Mouse (Mus musculus) embryonic facial prominence, embryonic 11.5 days (tissue): ENCODE measurements around the gene Babam2. TPM values are rescaled to one million over a fixed set of nuclear protein-coding genes. Genes with fewer than 3 reads are reported as not detected.

ENCODE experiments used
- ATAC-seq: fragments of 200-750 bp; cut with Nextera tagmentation; replicated peaks from 2 replicates; pipeline ENCODE4 v1.8.0; 2017; ENCODE audit warnings: low read depth; ENCODE audit not compliant: insufficient number of reproducible peaks, low FRiP score, low TSS enrichment
- DNase-seq: peaks from one replicate; pipeline ENCODE4 v3.0.0-alpha.2; 2015; ENCODE audit warnings: low spot score
- H3K27ac ChIP-seq: fragments of 300-500 bp; sonication (generic); replicated peaks from 2 replicates; pipeline ENCODE4 v1.5.1; 2014; ENCODE audit warnings: mild to moderate bottlenecking, low read depth, low read length, control low read depth
- H3K27me3 ChIP-seq: fragments of 300-500 bp; sonication (generic); 2 replicates; pipeline ENCODE4 v1.6.1; 2014; ENCODE audit warnings: mild to moderate bottlenecking, low read length, moderate library complexity, mixed read lengths; ENCODE audit not compliant: control insufficient read depth, insufficient read depth
- H3K36me3 ChIP-seq: fragments of 300-500 bp; sonication (generic); replicated peaks from 2 replicates; pipeline ENCODE4 v1.6.1; 2014; ENCODE audit warnings: low read depth, mild to moderate bottlenecking, low read length, moderate library complexity, mixed read lengths; ENCODE audit not compliant: control insufficient read depth, insufficient read depth
- H3K4me1 ChIP-seq: fragments of 300-500 bp; sonication (generic); 2 replicates; pipeline ENCODE4 v1.6.1; 2014; ENCODE audit warnings: low read length, mixed read lengths; ENCODE audit not compliant: control insufficient read depth, insufficient read depth
- H3K4me2 ChIP-seq: fragments of 300-500 bp; sonication (generic); 2 replicates; pipeline ENCODE4 v1.6.1; 2014; ENCODE audit warnings: low read depth, mild to moderate bottlenecking, control low read depth, low read length, moderate library complexity
- H3K4me3 ChIP-seq: fragments of 300-500 bp; sonication (generic); 2 replicates; pipeline ENCODE4 v1.5.1; 2014; ENCODE audit warnings: low read depth, low read length, control low read depth
- H3K9ac ChIP-seq: fragments of 300-500 bp; sonication (generic); replicated peaks from 2 replicates; pipeline ENCODE4 v1.6.1; 2014; ENCODE audit warnings: mild to moderate bottlenecking, control low read depth, low read length
- H3K9me3 ChIP-seq: fragments of 300-500 bp; sonication (generic); replicated peaks from 2 replicates; pipeline ENCODE4 v1.6.1; 2016; ENCODE audit warnings: mild to moderate bottlenecking, low read length, inconsistent platforms, mixed read lengths; ENCODE audit not compliant: control insufficient read depth
- WGBS: fragments of 180-500 bp; shearing (Covaris S2); extraction: QIAGEN DNeasy Blood & Tissue Kit; methylation state at CpG from one replicate; pipeline ENCODE4 v1.1.7; 2014; 5-methylcytosine and 5-hydroxymethylcytosine counted together
- polyA plus RNA-seq: library from polyadenylated mRNA; unstranded; fragments of >200 nt; fragmentation: Nextera tagmentation; extraction: Ambion mirVana; gene quantifications from 2 replicates; pipeline ENCODE4 v1.2.1, GENCODE M21; 2014

The Babam2 gene
- polyA plus RNA-seq, 1 experiment from 2014 or later, result 38.8 TPM

GRCm38 (mm10) chr5:31880457-31880856 is 183.0 kb downstream of the Babam2 start:
- no peak overlapping the region for H3K4me2 ChIP-seq
- H3K27me3 ChIP-seq, result no peaks in the 10 kb centered on the region
- ATAC-seq (no peak), DNase-seq (no peak)
- H3K9ac ChIP-seq, result no peak overlapping the region
- no peaks in the 10 kb centered on the region for H3K4me1 ChIP-seq
- H3K36me3 ChIP-seq, result no peaks in the 10 kb centered on the region
- WGBS, result 78% methylated on average over 2 of the region's 2 CpGs
- H3K27ac ChIP-seq, result no peak overlapping the region
- no peak overlapping the region for H3K4me3 ChIP-seq
- no peaks in the 10 kb centered on the region for H3K9me3 ChIP-seq

DNA sequence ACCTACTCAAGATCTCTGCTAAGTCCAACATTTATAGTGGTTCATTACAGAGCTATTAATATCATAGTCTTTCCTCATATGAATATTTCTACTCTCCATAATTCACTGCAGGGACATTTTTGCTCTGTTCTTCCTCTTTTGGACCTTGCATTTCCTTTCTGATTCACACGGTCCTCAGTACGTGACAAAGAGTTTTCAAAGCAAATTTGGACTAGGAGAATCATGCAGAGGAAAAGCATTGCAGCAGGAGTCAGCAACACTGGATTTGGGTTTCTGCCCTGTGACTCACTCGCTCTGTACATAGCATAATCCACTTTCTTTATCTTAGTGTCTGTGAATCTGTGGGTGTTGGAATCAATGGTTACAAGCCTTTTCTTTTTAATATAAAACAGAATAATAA is 184.8 kb downstream of the Babam2 start:
- DNase-seq, result no peak
- no peaks in the 10 kb centered on the region for H3K4me1 ChIP-seq

GRCm38 (mm10) chr5:31884962-31885361 is 187.5 kb downstream of the Babam2 start:
- WGBS, result 75% methylated on average over 4 of the region's 4 CpGs
- no peaks in the 10 kb centered on the region for H3K36me3 ChIP-seq
- H3K27ac ChIP-seq, result no peak overlapping the region
- H3K4me2 ChIP-seq, result no peak overlapping the region
- DNase-seq (no peak), ATAC-seq (no peak)
- H3K27me3 ChIP-seq, result no peaks in the 10 kb centered on the region
- no peaks in the 10 kb centered on the region for H3K9me3 ChIP-seq
- H3K4me3 ChIP-seq, result no peak overlapping the region
- no peak overlapping the region for H3K9ac ChIP-seq
- no peaks in the 10 kb centered on the region for H3K4me1 ChIP-seq

More for the DNA sequence above, 184.8 kb downstream of the Babam2 start:
- no peaks in the 10 kb centered on the region for H3K9me3 ChIP-seq
- no peak overlapping the region for H3K4me2 ChIP-seq
- H3K9ac ChIP-seq, result no peak overlapping the region
- no peak for ATAC-seq
- H3K36me3 ChIP-seq, result no peaks in the 10 kb centered on the region
- H3K27ac ChIP-seq, result no peak overlapping the region
- H3K4me3 ChIP-seq, result no peak overlapping the region
- no peaks in the 10 kb centered on the region for H3K27me3 ChIP-seq
- WGBS, result 87% methylated on average over 3 of the region's 3 CpGs

GRCm38 (mm10) chr5:31887590-31887989 is 190.1 kb downstream of the Babam2 start:
- H3K4me3 ChIP-seq, result no peak overlapping the region
- no peaks in the 10 kb centered on the region for H3K27me3 ChIP-seq
- H3K9me3 ChIP-seq, result no peaks in the 10 kb centered on the region
- H3K36me3 ChIP-seq, result no peaks in the 10 kb centered on the region
- H3K9ac ChIP-seq, result no peak overlapping the region
- H3K27ac ChIP-seq, result no peak overlapping the region
- H3K4me1 ChIP-seq, result no peaks in the 10 kb centered on the region
- DNase-seq (no peak), ATAC-seq (no peak)
- 80% methylated on average over 5 of the region's 5 CpGs for WGBS
- H3K4me2 ChIP-seq, result no peak overlapping the region

DNA sequence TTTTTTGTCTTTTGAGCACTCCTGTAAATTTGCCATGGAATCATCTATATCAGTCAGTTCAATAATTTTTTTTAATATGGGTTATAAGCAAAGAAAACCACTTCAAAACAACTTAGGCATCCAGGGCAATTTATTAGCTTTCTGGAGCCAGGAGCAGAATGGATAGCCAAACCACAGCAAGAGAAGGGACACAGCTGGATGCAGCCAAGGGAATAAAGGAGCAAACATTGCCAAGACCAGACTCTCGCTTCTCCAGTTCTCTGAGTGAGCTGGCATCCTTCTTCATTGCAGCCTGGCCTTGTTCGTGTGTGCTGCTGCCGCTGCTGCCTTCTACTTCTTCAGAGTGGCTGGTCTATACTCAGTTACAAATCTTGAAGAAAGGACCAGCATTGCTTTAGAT is 190.9 kb downstream of the Babam2 start:
- no peak overlapping the region for H3K4me2 ChIP-seq
- DNase-seq, result no peak
- H3K27ac ChIP-seq, result no peak overlapping the region
- H3K27me3 ChIP-seq, result no peaks in the 10 kb centered on the region
- no peaks in the 10 kb centered on the region for H3K4me1 ChIP-seq
- 89% methylated on average over 3 of the region's 3 CpGs for WGBS
- no peaks in the 10 kb centered on the region for H3K36me3 ChIP-seq
- H3K9me3 ChIP-seq, result no peaks in the 10 kb centered on the region
- H3K4me3 ChIP-seq, result no peak overlapping the region
- no peak for ATAC-seq
- no peak overlapping the region for H3K9ac ChIP-seq

DNA sequence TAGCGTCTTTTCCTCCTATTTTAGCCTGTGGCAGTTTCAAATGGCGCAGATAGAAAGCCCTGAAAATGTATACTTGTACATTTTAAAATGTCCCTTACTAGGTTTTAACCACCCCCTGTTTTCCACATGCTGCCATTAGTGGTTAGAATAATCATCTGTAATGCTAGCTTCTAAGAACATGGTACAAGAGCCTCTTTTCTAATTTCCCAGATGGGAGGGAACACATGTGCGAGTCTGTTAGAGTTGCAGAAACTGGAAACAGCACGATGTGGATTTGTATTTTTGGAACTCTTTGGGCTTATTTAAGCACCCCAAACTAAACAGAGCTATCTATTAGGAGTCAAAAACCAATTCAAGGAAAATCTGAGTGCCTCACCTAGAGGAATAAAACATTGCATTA is 195.1 kb downstream of the Babam2 start:
- ATAC-seq, result no peak
- 79% methylated on average over 4 of the region's 4 CpGs for WGBS
- Histone ChIP-seq H3K9me3 (no peaks in the 10 kb centered on the region), H3K4me1 (no peaks in the 10 kb centered on the region), H3K4me2 (no peak overlapping the region), H3K27ac (no peak overlapping the region), H3K36me3 (no peaks in the 10 kb centered on the region), H3K27me3 (no peaks in the 10 kb centered on the region), H3K4me3 (no peak overlapping the region), H3K9ac (no peak overlapping the region)
- no peak for DNase-seq

DNA sequence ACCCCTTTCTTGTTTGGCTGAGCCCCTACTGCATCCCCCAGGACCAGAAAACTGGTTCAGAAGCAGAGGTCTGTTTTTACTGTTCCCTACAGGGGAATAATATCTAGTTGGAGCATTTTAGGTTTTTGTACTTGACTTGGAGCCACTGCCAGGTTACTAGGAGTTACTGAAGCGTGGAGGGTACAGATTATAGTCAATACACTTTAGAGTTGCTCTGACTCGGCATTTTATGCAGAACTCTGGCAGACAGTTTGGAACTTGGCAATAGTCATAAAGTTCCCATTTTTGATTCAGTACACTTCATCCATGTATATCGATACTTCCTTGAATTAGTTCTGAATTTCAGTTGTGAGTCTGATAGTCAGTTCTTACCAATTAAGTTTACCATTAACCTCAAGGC is 202.4 kb downstream of the Babam2 start:
- no peaks in the 10 kb centered on the region for H3K27me3 ChIP-seq
- no peak for DNase-seq
- H3K4me3 ChIP-seq, result no peak overlapping the region
- no peak overlapping the region for H3K27ac ChIP-seq
- WGBS, result 93% methylated on average over 3 of the region's 3 CpGs
- ATAC-seq, result no peak
- no peaks in the 10 kb centered on the region for H3K4me1 ChIP-seq
- H3K9ac ChIP-seq, result no peak overlapping the region
- H3K9me3 ChIP-seq, result no peaks in the 10 kb centered on the region
- no peaks in the 10 kb centered on the region for H3K36me3 ChIP-seq
- H3K4me2 ChIP-seq, result no peak overlapping the region

GRCm38 (mm10) chr5:31902144-31902543 is 204.7 kb downstream of the Babam2 start:
- Histone ChIP-seq H3K4me3 (no peak overlapping the region), H3K9ac (no peak overlapping the region), H3K27me3 (no peaks in the 10 kb centered on the region), H3K36me3 (no peaks in the 10 kb centered on the region), H3K9me3 (no peaks in the 10 kb centered on the region), H3K4me2 (no peak overlapping the region), H3K27ac (no peak overlapping the region), H3K4me1 (no peaks in the 10 kb centered on the region)
- no peak for ATAC-seq
- 90% methylated on average over 2 of the region's 2 CpGs for WGBS
- no peak for DNase-seq
